Mouse (Mus musculus): ENCODE measurements at regions not wholly inside any gene's neighbourhood (a gene's known extent, or its start where the extent isn't known, plus 50 kb on each side); places are given as distances from the start of the nearest gene placed in this dataset.

DNA sequence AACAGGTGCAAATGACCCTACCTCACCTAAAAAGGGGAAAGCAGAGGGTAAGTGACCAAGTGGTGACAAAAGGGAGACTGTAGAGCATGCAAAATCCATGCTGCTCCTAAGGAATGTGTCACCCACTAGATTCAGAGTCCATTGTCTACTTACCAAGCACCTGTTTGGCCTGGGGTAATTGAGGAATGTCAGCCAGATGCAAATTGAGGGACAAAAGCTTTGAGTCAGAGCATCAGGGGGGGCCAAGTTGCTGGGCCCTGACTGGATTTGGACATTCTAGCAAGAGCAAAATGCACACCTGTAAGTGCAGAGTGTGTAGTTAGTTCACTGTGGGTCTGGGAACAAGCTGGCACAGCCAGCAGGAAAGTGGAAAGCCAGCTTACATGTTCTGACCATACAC, 2783.6 kb downstream of the Gm37988 start:
- no peak for DNase-seq (ENCODE audit: low spot score in 2 of 2)

Data from adrenal gland, postnatal 4 days (tissue).